Mouse (Mus musculus) heart, adult 18-20 months (tissue): ENCODE data around the gene Oxct1. TPM values are rescaled to one million over a fixed set of nuclear protein-coding genes. Genes with fewer than 3 reads are reported as not detected.

Experiments
- DNase-seq, 2 experiments: peaks; one replicate each; pipeline ENCODE4 v3.0.0; 2021 to 2022; ENCODE audit warnings: mixed read lengths in 1 of 2
- total RNA-seq, 2 experiments: library from RNA; stranded (reverse); gene quantifications; 2 replicates each; pipeline ENCODE4 v1.2.3; 2021

The Oxct1 gene
- total RNA-seq, 2 experiments from 2014 or later, result 1,232 to 1,451 TPM

DNA sequence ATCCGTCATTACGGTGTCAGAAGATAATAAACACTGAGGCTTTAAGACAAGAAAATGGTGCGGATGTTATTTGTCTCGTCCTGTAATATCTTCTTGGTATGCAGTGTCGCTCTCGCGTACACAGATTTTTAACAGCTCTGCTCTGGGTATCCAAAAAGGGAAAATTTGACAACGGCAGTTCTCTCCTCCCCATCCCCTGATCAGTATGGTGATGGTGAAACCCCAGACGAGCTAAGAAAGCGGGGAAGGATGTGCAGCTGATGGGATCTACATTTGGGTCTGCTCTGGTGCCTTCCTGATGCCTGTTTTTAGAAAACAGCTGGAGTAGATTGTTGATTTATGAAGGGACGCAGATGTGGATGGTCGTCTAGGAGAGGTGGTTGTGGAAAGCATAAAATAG, 78.1 kb downstream of the Oxct1 start:
- no peak for DNase-seq

DNA sequence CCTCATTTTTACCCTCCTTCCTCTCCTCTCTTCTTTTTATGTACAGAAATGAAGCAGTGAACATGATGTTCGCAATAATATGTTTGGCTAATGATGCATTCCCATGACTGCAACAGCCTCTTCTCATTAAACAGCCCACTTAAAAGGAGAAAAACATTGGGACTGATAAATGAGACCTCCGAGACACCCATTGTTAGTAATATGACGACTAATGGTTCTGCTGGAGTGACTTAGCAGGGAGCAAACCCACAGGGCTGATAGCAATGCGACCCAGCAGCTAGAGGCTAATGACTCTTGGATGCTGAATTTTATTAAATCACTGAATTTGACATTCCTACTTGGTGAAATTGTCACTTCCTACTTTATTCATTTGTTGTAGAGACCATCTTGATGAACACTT, 79.3 kb downstream of the Oxct1 start:
- DNase-seq, result no peak

DNA sequence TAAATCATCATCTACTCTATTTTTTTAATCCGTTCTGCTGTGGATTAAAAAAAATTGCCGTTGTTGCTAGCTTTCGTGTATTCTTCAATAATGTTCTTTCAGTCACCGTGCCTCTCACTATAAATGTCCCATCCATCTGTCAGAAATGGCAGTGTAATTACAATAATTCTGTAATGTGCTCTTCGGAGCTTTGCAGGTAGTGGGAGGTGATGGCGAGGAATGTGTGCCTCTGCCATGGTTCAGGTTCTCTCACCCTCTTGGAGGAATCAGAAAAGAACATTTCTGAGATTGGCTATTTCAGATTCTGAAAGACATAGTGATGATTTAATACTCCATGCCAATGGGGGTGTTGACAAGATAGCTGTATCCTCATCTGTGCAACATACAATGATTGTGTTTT, 93.8 kb downstream of the Oxct1 start:
- no peak for DNase-seq

DNA sequence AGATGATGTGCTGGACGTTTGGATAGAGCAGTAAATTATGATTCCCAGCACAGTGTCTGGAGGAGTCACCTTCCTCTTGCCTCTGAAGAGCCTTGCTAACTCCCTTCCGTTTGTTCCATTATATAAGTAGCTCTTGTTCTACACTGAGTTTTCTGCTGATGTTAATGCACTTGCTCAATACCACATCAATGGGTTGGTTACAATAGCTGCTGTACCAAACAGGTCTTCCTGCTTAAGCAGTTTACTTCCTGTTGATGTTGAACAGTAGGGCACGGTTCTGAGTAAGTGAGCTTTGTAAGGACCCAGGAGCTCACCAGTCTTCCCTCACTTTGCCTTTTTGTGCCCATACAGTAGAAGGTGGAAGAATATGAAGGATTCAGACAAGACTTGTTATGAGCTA, 98.5 kb downstream of the Oxct1 start:
- DNase-seq, result no peak

DNA sequence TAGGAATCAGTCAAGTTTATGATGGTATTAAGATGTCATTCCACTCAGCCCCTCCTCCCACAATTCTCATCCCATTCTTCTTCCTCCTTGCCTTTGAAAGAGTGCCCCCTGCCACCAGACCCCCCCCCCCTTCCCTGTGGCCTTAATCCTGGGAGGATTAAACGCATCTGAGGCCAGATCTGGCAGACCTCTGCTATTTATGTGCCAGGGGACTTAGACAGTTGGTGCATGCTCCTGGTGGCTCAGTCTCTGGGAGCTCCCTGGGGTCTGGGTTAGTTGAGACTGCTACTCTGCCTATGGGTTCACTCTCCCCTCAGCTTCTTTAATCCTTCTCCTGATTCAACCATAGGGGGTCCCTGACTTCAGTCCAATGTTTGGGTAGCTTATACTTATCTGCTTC, 112.3 kb downstream of the Oxct1 start:
- no peak for DNase-seq

DNA sequence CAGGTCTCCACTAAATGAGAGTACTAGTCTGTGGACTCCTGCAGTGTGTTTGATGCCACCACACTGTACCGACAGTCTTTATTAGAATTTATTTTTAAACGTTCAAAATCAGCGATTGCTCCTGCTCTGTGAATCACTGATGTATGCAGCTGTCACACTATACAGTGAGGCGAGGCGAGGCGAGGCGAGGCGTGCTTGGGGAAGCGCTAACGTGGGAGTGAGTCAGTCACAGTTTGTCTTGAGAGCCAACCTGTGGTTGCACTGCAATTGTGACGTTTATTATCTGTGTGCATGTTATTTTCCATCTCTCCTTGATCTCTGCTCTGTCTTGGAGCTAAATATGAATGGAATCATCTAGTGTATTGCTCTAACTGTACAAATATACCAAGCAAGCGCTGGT, 113.3 kb downstream of the Oxct1 start:
- no peak for DNase-seq

DNA sequence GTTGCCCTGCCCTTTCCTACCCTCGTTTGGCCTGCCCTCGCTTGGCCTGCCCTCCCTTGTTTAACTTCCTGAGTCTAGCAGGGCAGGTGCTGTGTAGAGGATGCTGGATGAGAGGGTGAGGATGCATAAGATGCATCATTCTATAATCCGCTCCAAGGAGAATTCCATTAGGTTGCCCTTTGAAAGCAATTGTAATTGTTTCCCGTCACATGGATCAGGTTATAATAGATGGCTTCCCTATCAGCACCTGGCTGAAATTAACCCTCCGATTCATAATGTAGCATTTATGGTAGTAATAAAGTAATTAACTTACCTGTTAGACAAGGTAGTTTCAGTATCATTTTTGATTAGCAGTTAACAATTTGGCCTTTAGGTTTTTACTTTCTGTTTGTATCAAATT, 119.2 kb downstream of the Oxct1 start:
- no peak for DNase-seq

DNA sequence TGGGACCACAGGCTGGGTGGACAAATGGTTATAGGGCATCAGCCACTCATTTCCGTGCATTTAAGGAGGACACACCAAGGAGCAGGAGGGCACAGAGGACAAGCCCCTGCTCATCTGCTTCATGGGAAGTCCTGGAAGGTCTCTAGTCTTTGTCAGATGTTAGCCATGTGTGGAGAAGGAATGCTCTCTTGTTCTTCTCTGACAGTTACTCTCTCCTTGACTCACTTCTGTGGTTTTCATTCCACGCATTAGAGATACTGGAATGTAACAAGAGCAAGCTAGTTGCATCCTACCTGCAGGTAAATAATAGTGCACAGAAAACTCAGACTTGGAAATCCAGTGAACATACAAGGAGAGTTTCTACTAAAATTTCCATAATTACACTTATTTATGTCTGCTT, 121.5 kb downstream of the Oxct1 start:
- DNase-seq, result no peak

DNA sequence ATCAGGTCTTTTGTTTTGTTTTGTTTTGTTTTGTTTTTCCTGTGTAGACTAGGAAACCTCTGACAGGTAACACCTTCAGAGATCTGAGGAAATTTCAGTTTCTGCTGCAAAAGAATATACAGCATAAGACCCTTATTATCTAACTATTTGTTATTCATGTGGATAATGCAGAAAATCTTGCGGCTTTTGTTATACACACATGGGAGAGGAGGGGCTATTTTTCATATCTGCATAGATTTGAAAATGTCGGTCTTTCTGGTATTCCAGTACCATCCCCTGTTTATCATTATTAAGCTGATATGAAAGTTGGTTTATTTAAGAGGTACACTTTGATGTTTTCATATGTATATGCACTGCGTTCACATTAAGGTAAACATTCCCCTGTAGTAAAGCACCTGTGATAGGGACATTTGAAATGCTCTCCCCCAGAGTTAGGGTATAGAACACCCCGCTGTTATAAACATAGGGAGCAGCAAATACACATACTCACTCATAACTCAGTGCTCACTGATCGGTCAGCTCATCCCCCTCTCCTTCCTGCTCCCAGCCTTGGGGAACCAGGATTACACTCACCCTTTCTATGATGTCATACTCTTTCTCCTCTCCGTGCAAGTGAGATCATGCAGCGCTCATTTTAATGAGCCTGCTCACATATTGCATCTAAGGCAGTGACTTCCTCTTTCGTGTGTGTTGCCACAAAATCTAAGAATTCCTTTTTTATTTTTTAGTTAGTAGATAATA, 122.6 kb downstream of the Oxct1 start:
- DNase-seq, result no peak

DNA sequence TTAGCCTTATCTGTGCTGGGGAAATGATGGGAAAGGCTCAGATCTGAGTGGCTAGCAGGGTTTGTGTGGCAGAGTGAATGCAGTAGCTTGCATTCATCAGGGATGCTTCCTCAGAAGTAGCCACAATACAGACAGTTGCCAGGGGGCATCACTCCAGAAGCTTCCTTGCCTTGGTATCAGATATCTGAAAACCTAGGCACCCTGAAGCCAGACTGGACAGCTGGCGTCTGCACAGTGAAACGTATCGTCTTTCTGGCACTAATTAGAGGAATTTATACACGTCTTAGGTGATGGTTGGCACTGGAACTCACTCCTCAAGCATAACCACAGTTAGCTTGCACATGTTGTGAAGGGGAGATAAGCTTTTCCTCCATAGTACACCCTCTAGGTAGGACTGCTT, 128.5 kb downstream of the Oxct1 start:
- no peak for DNase-seq

DNA sequence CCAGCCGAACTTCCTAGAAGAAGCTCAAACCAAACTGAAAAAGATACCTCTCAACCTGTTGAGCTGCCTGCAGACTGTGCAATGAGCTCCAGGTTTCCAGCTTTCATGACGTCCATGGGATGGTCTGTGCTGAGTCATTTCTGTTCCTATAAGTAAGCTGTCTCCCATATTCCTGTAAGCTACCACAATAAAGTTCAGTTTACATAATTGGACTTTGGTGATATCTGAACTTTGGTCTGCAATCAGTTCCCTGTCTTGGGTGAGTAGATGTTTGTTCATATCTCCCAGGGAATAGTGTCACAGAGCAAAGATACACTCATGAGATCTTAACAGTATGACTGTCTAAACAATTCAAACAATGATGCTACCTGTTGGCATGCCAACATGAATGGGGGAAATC, 141.8 kb downstream of the Oxct1 start:
- no peak for DNase-seq

DNA sequence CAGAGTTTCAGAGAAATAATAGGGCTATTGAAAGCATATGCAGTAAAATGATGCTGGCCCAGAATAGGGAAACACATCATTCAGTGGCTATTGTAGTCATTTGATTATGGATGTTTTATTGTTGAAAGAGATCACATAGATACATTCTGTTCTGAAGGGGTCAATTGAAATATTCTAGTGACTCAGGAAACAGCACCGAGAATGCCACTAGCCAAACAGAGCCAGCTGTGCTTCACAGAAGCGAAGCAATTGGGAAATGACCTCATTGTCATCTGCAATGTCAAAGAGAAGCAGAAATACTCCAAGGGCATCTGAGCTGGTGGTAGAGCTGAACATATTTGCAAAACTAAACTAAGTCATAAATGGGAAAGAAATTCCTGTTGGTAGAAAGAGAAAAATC, 145.4 kb downstream of the Oxct1 start:
- DNase-seq, result no peak

DNA sequence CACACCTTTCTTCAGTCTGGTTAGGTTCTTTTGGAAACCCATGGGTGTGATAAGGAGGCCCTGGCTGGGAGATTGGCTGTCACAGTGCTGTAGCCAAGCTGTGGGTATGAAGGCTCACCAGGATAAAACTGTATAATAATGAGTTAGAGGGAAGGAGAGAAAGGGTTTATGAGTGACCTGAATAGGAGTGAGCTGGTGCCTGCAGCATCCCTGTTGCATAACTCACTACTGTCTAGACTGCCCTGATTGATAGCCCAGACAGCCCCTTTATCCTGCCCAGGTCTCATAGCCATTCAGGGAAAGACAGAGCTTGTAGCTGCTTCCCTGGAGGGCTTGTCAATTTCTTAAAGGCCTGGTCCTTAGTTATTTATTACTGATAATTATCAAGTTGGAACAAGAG, 171.7 kb downstream of the Oxct1 start:
- DNase-seq, result no peak

Other genes with a start within 250 kb of the Oxct1 start
- gene Fbxo4, start 46.8 kb upstream of the Oxct1 start, total RNA-seq, result 1 to 10 TPM; 7.0 to 7.8 TPM
- 10 to 100 TPM; 15.8 to 21.3 TPM for gene AW549877, start 30.6 kb upstream of the Oxct1 start, total RNA-seq